19 mouse cellular contexts compared by ENCODE assay signal in the genomic region with DNA sequence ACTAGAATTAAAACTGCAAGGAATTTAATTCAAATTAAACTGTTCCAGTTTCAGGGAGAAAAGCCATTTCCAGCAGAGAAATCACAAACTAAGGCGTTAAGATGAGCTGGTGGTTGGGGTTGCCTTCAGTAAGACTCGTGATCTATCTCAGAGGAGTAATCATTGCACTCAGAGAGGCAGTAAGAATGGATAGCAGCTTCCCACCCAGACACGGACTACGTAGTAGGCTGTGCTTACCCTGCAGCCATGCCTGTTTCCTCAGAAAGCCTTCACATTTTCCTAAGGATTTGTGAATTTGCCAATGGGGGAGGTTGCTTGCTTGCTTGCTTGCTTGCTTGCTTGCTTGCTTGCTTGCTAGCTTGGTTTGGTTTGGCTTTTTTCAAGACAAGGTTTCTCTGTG. TPM values are rescaled to one million over a fixed set of nuclear protein-coding genes. Genes with fewer than 3 reads are reported as not detected.
"Had no signal": no experiment of that assay in that cellular context is flagged by ENCODE, and none has a peak within 500 bp of the region (broad histone marks: within the 10 kb centered on the region; RNA-seq: fewer than 3 reads in every experiment).

No protein-coding gene starts in this region.

- H3K4me1 ChIP-seq: limb, embryonic 13.5 days; liver, embryonic 15.5 days; lung, embryonic 15.5 days; stomach, embryonic 15.5 days had no signal

- H3K9me3 ChIP-seq: limb, embryonic 13.5 days; liver, embryonic 12.5 days; liver, embryonic 15.5 days; lung, embryonic 15.5 days; stomach, embryonic 15.5 days had no signal

- ATAC-seq: liver, embryonic 12.5 days had no signal

- H3K4me3 ChIP-seq: left cerebral cortex, adult 2 months; limb, embryonic 13.5 days; liver, embryonic 12.5 days; liver, embryonic 15.5 days; lung, embryonic 15.5 days; stomach, embryonic 15.5 days had no signal

- H3K4me2 ChIP-seq: limb, embryonic 13.5 days; liver, embryonic 12.5 days; liver, embryonic 15.5 days; lung, embryonic 15.5 days; midbrain, embryonic 11.5 days; stomach, embryonic 15.5 days had no signal

- H3K9ac ChIP-seq: limb, embryonic 13.5 days; liver, embryonic 12.5 days; liver, embryonic 15.5 days; lung, embryonic 15.5 days; stomach, embryonic 15.5 days had no signal

- DNase-seq: kidney, adult 18-20 months; kidney, adult 9 months; kidney, postnatal 14 days; kidney, postnatal 4 days; liver; lung, adult 18-20 months; lung, postnatal 10 days; lung, postnatal 36 days; right cerebral cortex, postnatal 25 days; spleen, adult 18-20 months; thymus, postnatal 25 days had no signal

- H3K27ac ChIP-seq: left cerebral cortex, adult 2 months; limb, embryonic 13.5 days; liver, embryonic 12.5 days; liver, embryonic 15.5 days; lung, embryonic 15.5 days; stomach, embryonic 15.5 days had no signal

- H3K27me3 ChIP-seq: limb, embryonic 13.5 days; liver, embryonic 12.5 days; liver, embryonic 15.5 days; lung, embryonic 15.5 days; stomach, embryonic 15.5 days had no signal

RNA-seq across cellular contexts. Expression of a gene that starts 47.5 kb away (rescaled TPM):
- total RNA-seq: megakaryocyte-erythroid progenitor cell, adult 5-6 weeks had no signal
